Mouse (Mus musculus) left cerebral cortex, adult 2 months (tissue): ENCODE measurements around the gene Cdc42bpa. TPM values are rescaled to one million over a fixed set of nuclear protein-coding genes. Genes with fewer than 3 reads are reported as not detected.

ENCODE experiments used
- DNase-seq, 2 experiments: peaks; one replicate each; pipeline ENCODE4 v3.0.0; 2021 to 2022; ENCODE audit warnings: low spot score in 2 of 2, mixed read lengths in 1 of 2; ENCODE audit errors: extremely low spot score in 1 of 2
- H3K27ac ChIP-seq: fragments of 200-600 bp; 2 replicates; pipeline ENCODE4 v1.8.1; 2022
- H3K4me3 ChIP-seq: fragments of 200-600 bp; 2 replicates; pipeline ENCODE4 v1.8.1; 2022
- CTCF ChIP-seq: fragments of 200-600 bp; IDR thresholded peaks from 2 replicates; pipeline ENCODE4 v1.8.1; 2022; ENCODE audit warnings: antibody characterized with exemption, mild to moderate bottlenecking, moderate library complexity
- intact Hi-C: fragments of 180-260 bp; cut with DNase I; formaldehyde crosslinking; loops from one replicate; pipeline ENCODE4 v1.15.1; 2025
- total RNA-seq, 2 experiments: library from RNA; stranded (reverse); gene quantifications; 2 replicates each; pipeline ENCODE4 v1.2.3; 2021

The Cdc42bpa gene
- total RNA-seq, 2 experiments from 2014 or later: 261 TPM

DNA sequence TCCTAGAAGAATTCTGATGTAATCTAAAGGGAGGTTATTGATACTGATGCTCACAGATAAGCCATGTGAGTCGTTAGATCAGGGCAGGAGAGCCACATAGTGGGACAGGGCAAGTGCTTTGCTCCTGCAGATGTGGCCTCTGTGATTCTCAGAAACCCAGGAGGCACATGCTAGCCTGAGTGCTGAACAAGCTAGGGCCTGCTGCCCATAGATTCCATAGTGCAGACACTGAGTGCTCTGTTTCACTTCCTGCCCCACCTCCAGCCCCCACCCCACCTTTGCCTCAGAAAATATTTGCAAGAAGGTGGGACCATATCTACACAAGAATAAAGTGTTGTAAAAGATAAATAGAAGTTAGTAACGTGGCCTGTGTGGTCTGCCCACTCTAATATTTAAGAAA lies 198.4 kb downstream of the Cdc42bpa start:
- H3K27ac ChIP-seq: no peak overlapping the region
- intact Hi-C loops: no loop called here
- DNase-seq: no peak
- no peak for TF ChIP-seq CTCF
- no peak overlapping the region for H3K4me3 ChIP-seq

DNA sequence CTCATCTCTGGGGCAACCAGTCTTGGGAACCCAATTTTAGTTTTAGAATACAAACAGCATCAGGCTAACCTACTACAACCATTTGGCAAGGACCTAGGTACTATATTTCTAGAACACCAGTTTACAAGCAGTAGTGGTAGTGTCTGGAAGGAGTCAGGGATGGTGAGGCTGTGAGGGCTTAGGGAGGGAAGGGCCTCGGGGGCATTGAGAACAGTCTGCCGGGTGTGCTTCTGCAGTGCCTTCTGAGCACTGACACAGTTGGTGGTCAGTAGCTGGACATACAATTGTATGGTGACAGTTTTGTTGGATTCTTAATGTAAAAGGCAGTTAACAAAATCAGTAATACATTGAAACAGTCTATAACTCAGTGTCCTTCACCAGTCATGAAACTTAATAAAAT lies 200.3 kb downstream of the Cdc42bpa start:
- no peak for DNase-seq
- Histone ChIP-seq H3K4me3 (no peak overlapping the region), H3K27ac (no peak overlapping the region)
- no peak for TF ChIP-seq CTCF
- intact Hi-C loops: no loop called here

DNA sequence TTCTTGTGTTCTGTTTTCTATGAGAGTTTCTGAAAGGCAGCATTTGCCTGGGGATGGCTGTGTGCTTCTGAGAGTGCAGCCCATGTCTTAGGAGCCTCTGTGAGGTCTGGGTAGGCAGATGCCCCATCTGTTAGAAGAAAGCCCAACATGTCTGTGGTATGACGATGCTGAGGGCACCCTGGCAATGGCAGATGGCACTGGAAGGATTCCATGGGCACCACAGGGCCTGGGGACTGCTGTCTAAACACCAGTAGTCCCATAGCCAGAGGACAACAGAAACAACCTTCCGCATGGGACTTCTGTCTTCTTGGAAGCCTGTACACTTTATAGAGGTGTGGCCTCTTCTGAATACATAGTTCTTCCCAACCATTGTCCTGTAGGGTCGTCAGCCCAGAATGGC lies 200.9 kb downstream of the Cdc42bpa start:
- intact Hi-C loops: no loop called here
- H3K4me3 ChIP-seq: no peak overlapping the region
- DNase-seq: no peak
- no peak overlapping the region for H3K27ac ChIP-seq
- TF ChIP-seq CTCF: no peak

DNA sequence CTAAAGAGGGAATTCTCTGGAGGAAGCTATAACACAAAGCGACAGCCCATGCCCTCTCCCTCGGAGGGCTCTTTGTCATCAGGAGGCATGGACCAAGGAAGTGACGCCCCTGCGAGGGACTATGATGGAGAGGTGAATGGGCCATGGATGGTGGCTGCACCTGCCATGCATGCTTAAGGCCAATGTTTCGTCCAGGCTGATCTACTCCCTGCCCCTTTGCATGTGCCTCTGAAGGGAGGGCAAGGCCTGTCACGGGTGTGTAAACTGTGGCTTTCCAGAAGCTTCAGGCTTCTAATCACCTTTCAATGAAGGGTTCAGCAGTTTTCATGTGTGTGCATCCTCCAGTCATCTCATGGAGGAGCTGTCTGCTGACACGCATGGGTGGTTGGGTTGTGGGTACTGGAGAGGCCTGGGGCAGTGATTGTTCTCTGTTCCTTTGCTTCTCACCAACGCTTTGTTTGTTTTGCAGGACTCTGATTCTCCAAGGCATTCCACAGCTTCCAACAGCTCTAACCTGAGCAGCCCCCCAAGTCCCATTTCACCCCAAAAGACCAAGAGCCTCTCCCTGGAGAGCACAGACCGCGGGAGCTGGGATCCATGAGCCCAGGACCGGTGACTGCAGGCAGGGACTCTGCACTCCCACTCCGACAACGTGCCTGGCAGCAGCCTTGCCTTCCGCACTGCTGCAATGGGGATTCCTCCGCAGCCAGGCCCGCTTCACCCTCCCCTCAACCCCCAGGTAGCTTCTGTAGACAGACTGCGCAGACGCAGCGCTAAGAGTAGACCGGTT lies 201.5 kb downstream of the Cdc42bpa start:
- no peak overlapping the region for H3K27ac ChIP-seq
- TF ChIP-seq CTCF: no peak
- DNase-seq: no peak
- no peak overlapping the region for H3K4me3 ChIP-seq
- intact Hi-C loops: no loop called here

DNA sequence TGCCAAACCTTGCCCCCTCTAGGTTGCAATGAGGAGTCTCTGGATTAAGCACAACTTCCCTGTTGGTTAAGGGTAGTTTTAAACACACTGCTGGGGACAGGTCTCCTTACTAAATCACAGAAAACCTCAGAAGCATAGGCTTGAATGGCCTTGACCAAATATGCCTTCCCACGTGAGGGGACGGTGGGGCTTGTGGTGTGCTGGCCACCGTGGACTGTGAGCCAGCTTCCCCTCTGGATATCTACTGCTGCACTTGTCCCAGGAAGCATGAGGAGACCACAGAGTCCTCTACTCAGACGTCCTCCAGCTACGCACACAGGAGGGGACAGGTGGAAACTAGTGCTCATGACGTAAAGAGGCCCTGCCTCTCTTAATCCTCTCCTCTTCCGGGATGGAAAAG lies 202.7 kb downstream of the Cdc42bpa start:
- DNase-seq: no peak
- Histone ChIP-seq H3K27ac (no peak overlapping the region), H3K4me3 (no peak overlapping the region)
- TF ChIP-seq CTCF: no peak
- intact Hi-C loops: no loop called here

DNA sequence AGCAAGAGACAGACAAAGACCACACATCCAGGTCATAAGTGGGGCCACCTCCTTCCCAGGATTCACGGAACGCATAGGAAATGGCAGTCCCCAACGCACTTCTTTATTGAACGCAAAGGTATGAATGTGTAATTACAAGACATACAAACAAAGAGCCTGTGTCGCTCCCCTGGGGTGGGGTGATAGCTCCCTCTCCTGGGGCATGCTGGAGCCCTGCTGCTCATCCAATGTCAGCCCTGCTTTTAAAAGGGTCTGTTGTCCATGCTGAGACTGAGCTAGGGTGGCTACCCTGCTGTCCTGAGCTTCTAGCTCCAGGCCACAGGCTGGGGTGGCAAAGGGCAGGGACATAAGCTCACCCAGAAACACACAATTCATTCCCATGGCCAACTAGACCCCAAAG lies 206.3 kb downstream of the Cdc42bpa start:
- TF ChIP-seq CTCF: no peak; the same call in 1 of the 2 replicates
- DNase-seq: no peak
- no peak overlapping the region for H3K27ac ChIP-seq
- intact Hi-C loops: loop anchor here (5.0 kb wide), 1 partner anchor 241 kb away; no protein-coding TSS in a partner anchor
- H3K4me3 ChIP-seq: no peak overlapping the region

DNA sequence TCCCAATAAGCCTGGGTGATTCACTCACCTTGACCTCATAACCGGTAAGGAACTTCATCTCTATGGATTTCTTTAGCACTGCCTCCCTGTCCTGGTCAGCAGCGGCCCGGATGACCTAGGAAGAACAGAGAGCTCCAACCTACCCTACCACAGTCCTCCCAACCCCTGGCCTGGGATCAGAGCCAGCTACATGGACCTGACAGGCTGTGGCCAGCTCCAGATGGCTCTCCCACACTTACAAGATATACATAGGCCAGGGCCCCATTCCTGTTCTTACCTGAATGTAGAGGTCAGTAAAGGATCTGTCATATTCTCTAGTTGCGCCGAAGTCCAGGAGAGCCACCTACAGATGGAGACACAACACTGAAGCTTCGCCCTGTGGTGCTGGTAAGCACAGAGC lies 208.0 kb downstream of the Cdc42bpa start:
- intact Hi-C loops: loop anchor here (5.0 kb wide), 1 partner anchor 239 kb away; no protein-coding TSS in a partner anchor
- TF ChIP-seq CTCF: no peak
- Histone ChIP-seq H3K4me3 (no peak overlapping the region), H3K27ac (no peak overlapping the region)
- no peak for DNase-seq

DNA sequence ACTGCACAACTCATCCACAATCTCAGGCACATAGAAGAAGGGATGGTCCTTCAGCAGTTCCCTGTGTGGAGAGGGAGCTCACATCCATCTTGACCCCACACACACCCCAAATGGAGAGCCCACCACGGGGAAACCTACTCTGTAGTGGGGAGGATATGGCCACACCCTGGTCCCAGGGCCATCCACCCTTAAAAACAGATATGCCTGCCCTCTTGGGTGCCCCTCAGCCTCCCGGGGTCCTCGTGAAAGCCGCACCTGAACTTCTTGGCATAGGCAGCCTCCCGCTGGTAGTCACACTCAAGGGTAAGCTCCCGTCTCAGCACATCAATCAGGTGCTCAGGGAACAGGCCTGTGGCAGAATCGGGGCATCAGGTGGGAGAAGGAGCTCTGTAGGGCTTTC lies 208.9 kb downstream of the Cdc42bpa start:
- Histone ChIP-seq H3K27ac (no peak overlapping the region), H3K4me3 (no peak overlapping the region)
- intact Hi-C loops: loop anchor here (5.0 kb wide), 1 partner anchor 238 kb away; no protein-coding TSS in a partner anchor
- no peak for DNase-seq
- no peak for TF ChIP-seq CTCF

DNA sequence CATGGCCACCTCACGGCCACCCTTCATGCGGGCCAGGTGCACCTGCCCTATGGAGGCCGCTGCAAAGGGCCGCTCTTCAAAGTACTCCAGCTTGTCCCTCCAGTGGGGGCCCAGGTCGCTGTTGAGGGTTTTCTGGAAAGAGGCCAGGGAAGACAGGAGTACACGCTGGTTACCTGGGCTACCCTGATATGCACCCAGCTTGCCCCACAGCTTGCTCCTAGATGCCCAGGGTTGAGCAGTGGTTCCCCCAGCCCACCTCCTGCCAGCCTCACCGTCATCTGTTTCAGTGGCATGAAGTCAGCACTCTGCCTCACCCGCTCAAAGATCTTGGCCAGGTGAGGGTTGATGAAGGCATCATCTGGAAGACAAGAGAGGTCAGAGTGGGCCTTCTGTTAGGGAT lies 209.8 kb downstream of the Cdc42bpa start:
- DNase-seq: no peak
- Histone ChIP-seq H3K27ac (no peak overlapping the region), H3K4me3 (no peak overlapping the region)
- TF ChIP-seq CTCF: no peak
- intact Hi-C loops: no loop called here

DNA sequence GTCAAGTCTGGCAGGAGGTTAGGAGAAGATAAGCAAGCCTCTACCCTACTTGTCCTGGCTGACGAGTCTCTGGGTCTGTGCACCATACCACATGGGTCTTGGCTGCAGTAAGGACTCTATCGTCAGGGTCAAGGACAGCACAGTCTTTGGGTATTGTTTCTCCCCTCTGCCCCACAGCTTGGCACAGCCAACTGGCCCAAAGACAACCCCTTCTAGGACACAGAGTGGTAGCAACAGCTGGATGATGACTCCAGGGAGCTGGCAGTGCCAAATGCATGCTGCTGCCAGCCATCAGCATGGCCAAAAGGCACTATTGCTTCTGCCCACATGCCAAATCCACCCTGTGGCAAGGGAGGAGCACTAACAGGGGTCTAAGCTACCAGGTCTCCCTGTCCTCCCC lies 211.6 kb downstream of the Cdc42bpa start:
- Histone ChIP-seq H3K27ac (no peak overlapping the region), H3K4me3 (no peak overlapping the region)
- DNase-seq: no peak
- intact Hi-C loops: no loop called here
- TF ChIP-seq CTCF: no peak

DNA sequence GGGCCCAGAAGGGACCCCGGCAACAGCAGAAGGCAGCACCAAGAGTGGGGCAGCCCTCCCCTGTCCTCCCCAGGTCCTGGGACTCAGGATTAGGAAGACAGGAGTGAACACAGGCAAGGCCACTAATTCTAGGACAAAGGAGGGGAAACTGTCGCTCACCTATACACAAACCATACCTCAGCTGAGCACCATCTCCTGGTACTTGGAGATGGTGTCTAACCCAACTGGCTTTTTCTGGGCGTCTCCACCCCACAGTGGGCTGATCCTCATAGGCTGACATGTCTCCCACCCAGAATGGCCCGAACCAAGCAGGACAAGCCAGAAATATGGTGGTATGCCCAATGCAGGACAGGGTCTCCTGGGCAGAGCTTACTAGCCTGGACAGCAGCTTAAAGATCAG lies 212.3 kb downstream of the Cdc42bpa start:
- intact Hi-C loops: no loop called here
- no peak overlapping the region for H3K4me3 ChIP-seq
- no peak for DNase-seq

DNA sequence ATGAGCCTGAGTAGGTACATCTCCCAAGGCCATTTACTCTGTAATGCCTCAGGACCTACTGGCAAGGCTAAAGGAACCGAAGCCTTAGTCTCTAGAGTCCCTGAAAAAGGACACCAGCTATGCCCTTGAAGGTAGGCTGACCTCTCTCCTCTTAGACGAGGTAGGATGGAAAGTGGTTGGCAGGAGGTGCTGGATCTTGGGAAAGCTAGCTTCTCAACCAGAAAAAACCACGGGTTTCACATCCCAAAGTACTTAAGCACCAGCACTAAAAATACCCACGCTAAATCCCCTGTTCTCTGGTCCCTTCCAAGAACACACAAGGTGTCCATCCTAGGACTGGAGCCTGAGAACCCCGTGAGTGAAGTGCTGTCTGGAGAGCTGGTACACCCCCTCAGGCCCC lies 212.7 kb downstream of the Cdc42bpa start:
- Histone ChIP-seq H3K4me3 (no peak overlapping the region), H3K27ac (no peak overlapping the region)
- no peak for TF ChIP-seq CTCF
- intact Hi-C loops: no loop called here
- no peak for DNase-seq

More for the DNA sequence above, 212.3 kb downstream of the Cdc42bpa start:
- H3K27ac ChIP-seq: no peak overlapping the region
- no peak; the same call in 1 of the 2 replicates for TF ChIP-seq CTCF

DNA sequence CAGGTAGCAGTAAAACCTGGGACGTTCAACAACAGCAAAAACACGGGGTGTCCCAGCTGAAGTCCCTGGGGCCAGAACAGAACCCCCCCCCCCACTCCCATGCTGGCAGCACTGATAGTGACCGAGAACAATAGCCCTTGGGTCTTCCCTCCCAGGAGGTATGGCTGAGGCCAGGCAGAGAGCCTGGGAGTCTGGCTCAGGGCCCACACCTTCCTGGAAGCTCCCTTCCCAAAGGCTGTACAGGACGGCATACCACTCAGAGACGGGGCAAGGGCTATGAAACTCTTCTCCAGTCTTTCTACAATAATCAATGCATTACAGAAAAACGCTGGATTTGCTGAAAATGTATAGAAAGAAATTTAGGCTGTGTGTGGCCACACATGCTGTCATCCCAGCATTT lies 214.4 kb downstream of the Cdc42bpa start:
- DNase-seq: no peak
- intact Hi-C loops: loop anchor here (1.0 to 5.0 kb wide), 2 partner anchors 41 to 588 kb away; no protein-coding TSS in a partner anchor

More for the DNA sequence above, 214.4 kb downstream of the Cdc42bpa start:
- no peak overlapping the region for H3K27ac ChIP-seq
- no peak for TF ChIP-seq CTCF
- H3K4me3 ChIP-seq: no peak overlapping the region
